Mouse (Mus musculus) heart, postnatal 36 days (tissue): Measurements from ENCODE around the gene Tmem47. TPM values are rescaled to one million over a fixed set of nuclear protein-coding genes. Genes with fewer than 3 reads are reported as not detected.

Experiments used
- DNase-seq, 2 experiments: peaks; one replicate each; pipeline ENCODE4 v3.0.0; 2021 to 2022
- intact Hi-C: fragments of 180-260 bp; cut with DNase I; formaldehyde crosslinking; loops from one replicate; pipeline ENCODE4 v1.15.1; 2025
- total RNA-seq, 2 experiments: library from RNA; stranded (reverse); gene quantifications; 2 replicates each; pipeline ENCODE4 v1.2.3; 2021

Gene Tmem47
- total RNA-seq: 10 to 100 TPM; 15.8 to 30.7 TPM

DNA sequence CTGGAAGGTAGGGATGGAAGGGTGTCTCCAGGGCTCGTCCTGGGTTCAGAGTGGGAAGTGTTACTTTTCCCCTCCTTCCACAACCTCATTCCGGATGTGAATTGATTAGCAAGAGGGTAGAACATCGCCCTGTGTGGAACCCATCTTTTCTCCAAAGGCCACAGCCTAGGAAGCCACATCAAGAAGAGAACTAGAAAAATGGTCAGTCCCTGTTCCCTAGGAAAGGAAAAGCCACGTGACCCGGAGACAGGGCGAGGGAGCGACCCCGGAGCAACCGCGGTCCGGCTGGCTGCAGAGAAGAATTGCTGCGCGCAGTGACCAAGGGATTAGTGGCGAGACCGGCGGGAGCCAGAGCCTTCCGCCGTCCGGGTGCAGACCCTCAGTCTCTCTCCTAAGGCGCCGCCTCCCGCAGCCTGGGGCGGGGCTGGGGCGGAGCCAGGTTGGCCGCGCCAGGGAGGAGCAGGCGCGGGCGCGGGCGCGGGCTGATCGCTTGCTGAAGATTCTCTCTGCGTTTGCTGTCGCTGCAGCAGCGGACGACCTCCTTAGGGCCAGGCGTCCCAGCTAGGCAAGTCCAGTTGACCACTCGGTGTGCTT is at the start of gene Tmem47:
Tmem47 (plus strand) TSS at position 489 of the 594 bp plus-strand sequence.
- intact Hi-C loops: no loop called here

GRCm38 (mm10) chrX:81070804-81071461 is 435 bp downstream of the Tmem47 start:
- peak; percentile 10 to 26 for DNase-seq
- intact Hi-C loops: no loop called here

More for the DNA sequence above, at the start of gene Tmem47:
- DNase-seq: peak; percentile 61 to 62

DNA sequence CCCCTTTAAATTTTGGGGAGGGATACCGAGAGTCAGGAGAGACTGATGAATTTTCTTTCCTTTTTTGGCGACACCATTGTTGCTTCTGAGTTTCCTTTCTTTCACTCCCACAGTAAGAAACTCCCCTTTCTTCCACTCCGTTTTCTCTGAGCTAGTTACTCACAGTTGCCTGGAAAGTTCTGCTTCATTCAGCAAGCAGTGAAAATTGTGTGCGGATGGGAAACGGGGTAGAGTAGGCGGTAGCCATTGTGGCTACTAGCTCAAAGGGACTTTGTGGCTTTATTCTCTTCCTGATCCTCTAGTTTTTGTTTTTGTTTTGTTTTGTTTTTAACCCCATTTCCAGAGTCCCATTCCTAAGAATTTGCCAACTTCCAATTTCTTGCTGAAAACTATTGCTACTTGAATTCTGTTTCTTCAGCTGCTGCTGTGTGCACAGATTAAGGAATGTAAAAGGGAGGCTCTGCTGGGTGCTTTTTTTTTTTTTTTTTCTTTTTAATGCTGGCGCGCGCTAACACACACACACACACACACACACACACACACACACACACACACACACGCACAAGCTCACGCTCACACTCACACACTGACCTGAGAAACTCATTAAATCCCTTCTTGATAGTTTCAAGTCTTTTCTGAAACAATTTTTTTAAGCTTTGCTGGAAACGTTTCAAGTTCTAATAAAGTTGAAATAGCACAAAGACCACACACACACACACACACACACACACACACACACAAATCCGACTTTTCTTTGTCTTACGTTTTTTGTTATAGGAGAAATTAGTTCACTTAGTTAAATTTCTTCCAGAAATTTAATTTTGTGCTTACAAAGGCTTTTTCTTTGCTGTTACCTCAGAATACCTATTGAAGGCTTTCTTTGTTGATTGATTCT is 1.5 kb downstream of the Tmem47 start:
- intact Hi-C loops: no loop called here
- peak in 1 of 2 experiments; percentile 3 for DNase-seq

- no peak for DNase-seq
- intact Hi-C loops: no loop called here
These were observed 2.2 kb downstream of the Tmem47 start for GRCm38 (mm10) chrX:81072651-81073050.

- no peak for DNase-seq
- intact Hi-C loops: no loop called here
These were observed 3.3 kb downstream of the Tmem47 start for GRCm38 (mm10) chrX:81073834-81074233.

DNA sequence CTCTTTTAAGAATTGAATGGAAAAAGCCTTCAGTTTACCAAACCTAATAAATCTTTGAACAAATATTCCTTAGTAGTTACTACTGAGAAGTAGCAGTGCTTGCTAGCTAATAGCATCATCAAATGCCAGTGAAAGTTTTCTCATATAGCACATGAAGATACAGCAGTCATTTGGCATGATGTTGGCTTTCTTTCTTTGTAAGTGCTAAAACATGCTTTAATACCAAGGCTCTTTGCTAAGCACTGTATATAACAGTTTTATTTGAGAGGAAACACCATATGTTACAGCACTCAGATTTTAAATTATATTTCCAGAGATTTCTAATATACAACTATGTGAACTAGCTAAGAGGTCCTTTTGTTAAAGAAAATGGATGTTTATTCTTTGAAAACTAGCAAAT is 8.0 kb downstream of the Tmem47 start:
- no peak for DNase-seq
- intact Hi-C loops: no loop called here

GRCm38 (mm10) chrX:81080996-81081395 is 10.5 kb downstream of the Tmem47 start:
- no peak for DNase-seq
- intact Hi-C loops: no loop called here

- DNase-seq: peak in 1 of 2 experiments; percentile 42
- intact Hi-C loops: no loop called here
These were observed 14.7 kb downstream of the Tmem47 start for GRCm38 (mm10) chrX:81085025-81085752.

GRCm38 (mm10) chrX:81147416-81147815 is 76.9 kb downstream of the Tmem47 start:
- intact Hi-C loops: no loop called here
- no peak for DNase-seq
